Mouse (Mus musculus): Measurements from ENCODE around the gene Nos1ap.

Gene Nos1ap

DNA sequence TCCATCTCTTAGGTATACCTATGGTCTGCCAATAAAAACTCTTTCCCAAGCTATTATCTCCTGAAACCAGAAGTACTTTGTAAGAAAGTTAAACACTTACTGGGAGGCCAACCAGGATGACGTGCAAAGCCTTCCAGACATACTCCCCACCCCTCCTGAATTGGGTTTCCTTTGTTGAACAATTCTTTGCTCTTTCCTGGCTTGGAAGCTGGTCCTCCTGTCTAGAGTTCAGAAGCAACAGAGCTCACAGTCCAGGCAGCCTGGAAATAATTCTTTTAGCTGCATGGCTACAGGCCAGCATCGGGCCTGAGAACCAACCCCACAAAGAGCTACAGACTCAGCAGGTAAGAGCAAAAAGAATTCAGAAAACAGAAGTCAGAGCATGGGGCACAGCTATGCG lies 243.4 kb downstream of the Nos1ap start:
- DNase-seq: peak in 1 of 2 experiments; percentile 38

GRCm38 (mm10) chr1:170343906-170344305 lies 245.8 kb downstream of the Nos1ap start:
- no peak for DNase-seq

DNA sequence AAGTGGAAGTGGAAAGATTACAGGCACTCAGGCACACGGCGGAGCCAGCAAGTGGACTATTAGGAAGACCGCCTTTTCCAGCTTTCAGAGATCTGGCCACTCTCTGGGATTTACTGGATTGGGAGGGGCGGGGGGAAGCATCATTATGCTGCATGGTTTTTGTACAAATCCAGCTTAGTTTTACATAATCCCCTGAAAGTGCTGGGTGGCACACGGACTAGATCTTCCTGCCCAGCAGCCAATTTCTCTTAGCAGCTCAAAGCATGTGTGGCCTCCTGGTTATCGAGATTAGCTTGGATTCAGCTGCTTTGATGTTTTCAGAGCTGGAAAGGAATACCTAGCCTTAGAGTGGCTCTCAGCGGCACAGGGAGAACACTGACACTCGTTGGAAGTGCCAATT lies 246.6 kb downstream of the Nos1ap start:
- DNase-seq: no peak

DNA sequence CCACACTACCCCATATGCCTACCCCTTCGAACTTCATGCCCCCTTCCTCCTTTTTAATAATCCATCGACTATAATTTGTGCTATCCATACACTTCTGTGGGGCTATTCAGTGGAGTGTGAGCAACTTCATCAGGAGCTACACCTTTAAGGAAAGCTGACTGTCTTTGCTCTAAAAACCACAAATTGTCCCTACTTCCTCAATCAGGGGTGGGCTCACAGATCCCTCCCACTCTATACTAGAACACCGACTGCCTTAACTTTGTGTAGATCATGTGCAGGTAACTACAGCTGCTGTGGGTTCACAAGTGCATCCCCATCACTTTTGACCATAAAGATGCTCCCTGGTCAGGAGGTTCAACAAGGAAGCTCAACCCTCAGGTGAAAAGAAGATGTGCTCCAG lies 249.7 kb downstream of the Nos1ap start:
- DNase-seq: no peak

DNA sequence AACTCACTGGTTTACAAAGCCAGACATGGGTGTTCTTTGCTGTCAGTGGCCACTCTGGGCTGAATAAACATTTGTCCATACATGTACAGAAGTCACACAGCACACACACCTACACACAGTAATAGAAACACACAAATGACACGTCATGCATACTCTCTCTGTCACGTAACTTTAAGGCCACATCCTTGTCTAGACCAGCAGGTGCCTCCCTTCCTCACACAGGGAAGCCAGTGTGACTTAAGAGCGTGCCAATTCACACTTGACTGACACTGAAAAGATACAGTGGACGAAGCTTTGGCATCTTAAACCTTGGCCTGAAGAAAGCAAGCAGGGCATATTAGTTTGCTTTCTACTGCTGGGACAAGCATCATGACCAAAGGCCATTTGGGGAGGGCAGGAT lies 256.9 kb downstream of the Nos1ap start:
- DNase-seq: no peak

- no peak for DNase-seq
These were observed 257.7 kb downstream of the Nos1ap start for GRCm38 (mm10) chr1:170331926-170332325.

GRCm38 (mm10) chr1:170325277-170325676 lies 264.4 kb downstream of the Nos1ap start:
- DNase-seq: no peak

DNA sequence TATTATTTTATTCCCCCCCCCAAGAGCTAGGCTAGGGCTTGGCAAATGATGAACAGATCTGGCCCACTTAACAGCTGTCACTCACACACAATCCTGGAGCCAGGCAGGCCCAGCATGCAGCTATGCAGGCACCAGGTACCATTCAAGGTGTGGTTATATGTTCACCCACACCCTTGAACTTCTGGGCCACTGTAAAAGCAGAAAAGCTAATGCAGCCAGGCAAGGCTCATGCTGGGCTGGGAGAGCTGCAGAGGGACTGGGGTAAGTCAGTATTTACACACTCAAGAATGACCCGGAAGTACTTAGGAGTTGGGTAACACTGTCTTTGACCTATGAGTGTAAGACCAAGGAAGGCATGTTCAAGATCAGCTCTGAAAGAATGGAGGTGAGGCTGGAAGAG lies 265.3 kb downstream of the Nos1ap start:
- peak in 1 of 2 experiments; percentile 16 for DNase-seq

DNA sequence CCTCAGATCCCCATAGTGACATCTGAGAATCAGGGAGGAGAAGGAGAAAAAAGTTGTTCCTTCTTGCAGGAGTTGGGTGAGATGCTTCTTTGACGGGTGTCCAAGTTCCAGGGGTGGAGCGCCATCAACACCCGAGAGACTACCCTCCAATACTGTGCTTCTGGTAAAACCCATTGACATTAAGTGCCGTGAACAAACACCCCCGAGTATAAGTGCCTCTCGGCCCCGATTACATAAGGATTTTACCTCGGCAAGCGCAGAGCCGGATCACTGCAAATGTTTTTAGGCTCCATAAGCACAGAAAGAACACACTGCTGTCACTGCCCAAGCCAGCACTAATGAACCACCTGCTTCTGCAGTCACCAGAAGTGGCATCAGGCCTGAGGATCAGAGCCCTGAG lies 266.7 kb downstream of the Nos1ap start:
- peak; percentile 60 to 78 for DNase-seq

GRCm38 (mm10) chr1:170322046-170322445 lies 267.6 kb downstream of the Nos1ap start:
- no peak for DNase-seq

- no peak for DNase-seq
These were observed 278.2 kb downstream of the Nos1ap start for GRCm38 (mm10) chr1:170311431-170311830.

DNA sequence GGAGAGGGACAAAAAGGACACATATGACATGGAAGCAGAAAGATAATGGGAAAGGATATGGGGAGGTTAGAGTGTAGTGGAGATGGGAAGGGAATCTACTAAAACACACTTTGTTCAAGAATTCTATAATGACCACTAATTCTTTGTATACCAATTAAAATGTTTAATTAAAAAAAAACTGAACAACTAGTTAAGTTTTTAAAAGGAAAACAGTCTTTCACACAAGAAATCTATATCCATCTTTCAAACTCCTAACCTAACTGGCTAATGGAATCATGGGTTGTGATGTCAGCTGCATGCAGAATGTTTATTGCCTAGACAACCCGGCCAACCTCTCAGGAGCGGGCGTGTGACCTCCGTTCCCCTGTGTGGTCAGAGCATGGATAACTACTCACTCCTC lies 281.2 kb downstream of the Nos1ap start, which contains the start of gene Spata46:
Gene Spata46 (plus strand): TSS at position 301 of the 400 bp plus-strand sequence.
- DNase-seq: no peak

DNA sequence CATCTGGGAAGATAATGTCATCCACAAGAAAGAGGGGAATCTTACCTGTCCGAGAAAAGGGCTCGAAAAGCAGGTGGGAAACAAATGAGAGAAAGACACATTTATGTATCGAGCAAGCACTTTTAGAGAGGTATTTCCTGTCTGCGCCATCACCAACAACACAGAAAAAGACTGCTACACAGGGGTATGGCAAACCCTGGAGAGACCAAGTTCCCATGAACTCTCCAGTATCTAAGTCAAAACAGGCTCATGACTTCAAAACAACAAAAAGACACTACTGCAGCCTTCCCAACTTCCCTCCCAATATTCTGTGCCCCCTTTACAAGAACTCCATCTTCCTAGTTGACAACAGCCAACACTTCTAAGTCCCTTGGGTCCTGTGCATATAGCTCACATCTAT lies 283.4 kb downstream of the Nos1ap start, which contains the start of gene Gm7694:
Gene Gm7694 (minus strand): TSS at position 101 of the 400 bp plus-strand sequence.
- no peak for DNase-seq

GRCm38 (mm10) chr1:170305002-170305401 lies 284.7 kb downstream of the Nos1ap start:
- no peak for DNase-seq

- no peak for DNase-seq
These were observed 286.6 kb downstream of the Nos1ap start for GRCm38 (mm10) chr1:170303103-170303502.

DNA sequence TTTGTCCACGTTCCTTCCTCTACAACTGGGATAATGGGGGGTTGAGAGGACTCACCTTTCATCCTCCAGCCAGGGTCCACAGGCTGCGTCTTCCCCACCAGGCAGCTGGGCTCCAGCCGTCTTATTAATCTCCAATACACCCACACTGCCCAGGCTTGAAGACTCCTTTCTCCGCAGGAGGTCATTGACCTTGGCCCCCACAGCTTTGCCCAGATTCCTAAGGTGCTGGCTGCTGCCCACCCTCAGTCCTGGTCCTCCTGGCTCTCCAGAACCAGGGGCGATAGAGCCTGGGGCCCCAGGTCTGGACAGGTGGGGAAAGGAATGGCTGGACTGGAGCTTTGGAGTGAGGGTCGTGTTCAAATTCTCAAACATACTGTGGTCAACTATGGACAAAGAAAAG lies 287.2 kb downstream of the Nos1ap start:
- no peak for DNase-seq

DNA sequence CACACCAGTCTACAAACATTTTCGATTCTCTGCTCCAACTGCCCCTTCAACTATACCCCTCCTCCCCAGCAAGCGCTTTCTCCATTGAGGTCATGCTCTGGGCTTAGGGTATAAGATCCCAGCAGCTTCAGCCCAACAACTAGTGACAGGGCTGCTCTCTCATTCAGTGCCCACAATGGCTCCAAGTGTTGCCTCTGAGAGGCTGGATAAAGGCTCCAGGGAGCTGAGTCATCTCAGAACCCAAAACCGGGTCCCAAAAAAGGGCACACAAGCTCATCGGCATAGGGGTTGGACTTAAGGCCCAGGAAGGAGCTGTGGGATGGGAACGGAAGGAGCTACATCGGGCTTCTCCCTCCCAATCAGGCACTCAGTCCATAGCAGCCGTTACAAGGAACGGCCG lies 288.0 kb downstream of the Nos1ap start:
- DNase-seq: no peak

DNA sequence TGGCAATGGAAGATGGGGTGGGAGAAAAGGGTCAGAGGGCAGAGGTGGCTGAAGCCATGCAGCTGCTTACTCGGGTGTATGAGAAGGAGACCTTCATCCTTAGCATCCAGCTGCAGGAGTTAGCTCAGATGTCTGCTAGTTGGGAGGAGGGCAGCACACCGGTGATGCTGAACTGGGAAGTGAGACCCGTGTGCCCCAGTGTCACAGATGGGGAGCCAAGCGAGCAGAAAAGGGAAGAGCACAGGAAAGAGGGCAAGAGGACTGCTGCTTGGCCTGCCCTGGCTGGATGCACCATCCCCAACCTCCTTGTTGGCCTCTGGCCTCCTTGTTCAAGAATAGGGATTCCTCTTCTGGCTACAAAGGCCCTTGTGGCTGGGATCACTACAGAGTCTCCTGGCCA lies 290.2 kb downstream of the Nos1ap start:
- DNase-seq: no peak

- DNase-seq: no peak
These were observed 294.7 kb downstream of the Nos1ap start for GRCm38 (mm10) chr1:170294786-170295570.

DNA sequence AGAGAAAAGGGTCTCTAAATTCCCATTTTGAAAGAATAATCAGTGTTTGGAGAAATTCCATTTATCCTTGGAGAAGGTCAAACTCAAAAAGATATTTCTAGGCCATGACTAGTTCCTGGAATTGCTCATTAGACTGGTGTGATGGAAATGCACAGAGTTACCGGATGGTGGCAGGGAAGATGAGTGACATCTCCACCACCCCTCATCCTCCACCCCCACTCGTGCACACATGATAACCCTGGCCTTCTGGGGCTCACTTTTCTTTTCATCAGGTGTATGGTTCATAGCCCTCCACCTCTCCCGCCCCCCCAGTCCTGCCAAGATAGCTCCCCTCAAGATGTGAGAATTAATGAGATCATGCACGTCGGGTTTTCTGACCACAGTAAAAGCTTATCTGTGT lies 296.4 kb downstream of the Nos1ap start:
- no peak for DNase-seq

DNA sequence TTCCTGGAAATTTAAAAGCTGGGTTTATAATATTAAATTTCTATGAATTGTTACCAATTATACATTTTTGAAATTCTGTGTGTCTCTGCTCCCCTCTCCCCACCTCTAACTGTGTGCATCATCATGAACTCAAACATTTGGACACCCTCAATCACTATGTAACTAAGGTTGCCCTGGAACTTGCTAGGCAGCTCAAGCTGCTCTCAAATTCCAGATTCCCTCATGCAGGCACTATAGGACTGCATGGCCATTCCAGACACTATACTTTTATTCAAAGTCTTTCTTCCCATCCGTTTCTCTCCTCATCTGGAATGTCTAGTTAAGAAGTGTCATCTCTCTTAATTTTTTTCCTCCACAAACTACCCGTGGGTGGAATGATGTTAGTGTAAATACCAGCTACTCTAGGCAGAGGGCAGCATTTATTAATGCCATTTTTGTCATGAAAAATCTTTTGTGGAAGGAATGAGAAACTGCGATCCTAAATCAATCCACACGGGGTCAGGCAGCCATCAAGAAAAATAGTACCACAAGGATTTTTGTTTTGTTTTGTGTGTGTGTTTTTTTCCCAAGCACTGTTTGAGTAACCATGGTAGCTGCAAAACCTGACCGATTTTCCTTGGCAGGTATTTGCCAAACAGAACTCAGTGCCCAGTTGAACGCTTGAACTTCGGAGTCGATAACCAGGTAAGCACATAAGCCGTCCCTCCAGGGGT lies 297.3 kb downstream of the Nos1ap start:
- peak; percentile 27 to 47 for DNase-seq

DNA sequence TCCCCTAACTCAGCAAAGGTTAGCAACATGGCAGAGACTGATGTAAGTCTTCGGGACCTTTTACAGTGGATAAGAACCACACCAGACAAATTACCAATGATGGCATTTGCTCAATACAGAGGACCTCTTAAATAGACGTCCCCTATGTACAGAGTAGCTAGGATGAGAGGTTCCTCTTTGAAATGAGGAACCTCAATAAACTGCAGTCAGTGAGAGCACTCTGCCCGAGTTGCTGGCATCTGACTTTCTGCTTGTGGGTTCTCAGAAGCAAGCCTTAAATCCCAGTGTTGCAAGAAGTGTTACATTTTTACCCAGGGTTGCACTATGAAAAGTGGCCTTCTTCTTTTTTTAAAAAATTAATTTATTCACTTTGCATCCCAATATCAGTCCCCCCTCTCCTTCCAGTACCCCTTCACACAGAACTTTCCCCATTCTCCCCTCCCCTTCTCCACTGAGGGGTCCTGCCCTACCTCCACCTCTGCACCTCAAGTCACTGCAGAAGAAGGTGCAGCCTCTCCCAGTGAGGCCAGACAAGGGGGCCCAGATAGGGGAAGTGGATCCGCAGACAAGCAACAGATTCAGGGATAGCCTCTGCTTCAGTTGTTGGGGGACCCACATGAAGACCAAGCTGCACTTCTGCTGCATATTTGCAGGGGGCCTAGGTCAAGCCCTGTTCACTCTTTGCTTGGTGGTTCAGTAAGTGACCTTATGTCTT lies 307.1 kb downstream of the Nos1ap start:
- peak; percentile 16 to 18 for DNase-seq

GRCm38 (mm10) chr1:170277016-170277415 lies 312.6 kb downstream of the Nos1ap start, which contains the start of gene Sh2d1b1:
Sh2d1b1 (plus strand) TSS chr1:170277320.
- DNase-seq: peak in 1 of 2 experiments; percentile 10
